Mouse (Mus musculus): ENCODE results near the gene Anp32b. TPM values are rescaled to one million over a fixed set of nuclear protein-coding genes. Genes with fewer than 3 reads are reported as not detected.

Anp32b gene
- polyA plus RNA-seq (2015; fragmentation: Nextera tagmentation; extraction: Ambion mirVana), result 112 and 145 TPM in 2 replicates

DNA sequence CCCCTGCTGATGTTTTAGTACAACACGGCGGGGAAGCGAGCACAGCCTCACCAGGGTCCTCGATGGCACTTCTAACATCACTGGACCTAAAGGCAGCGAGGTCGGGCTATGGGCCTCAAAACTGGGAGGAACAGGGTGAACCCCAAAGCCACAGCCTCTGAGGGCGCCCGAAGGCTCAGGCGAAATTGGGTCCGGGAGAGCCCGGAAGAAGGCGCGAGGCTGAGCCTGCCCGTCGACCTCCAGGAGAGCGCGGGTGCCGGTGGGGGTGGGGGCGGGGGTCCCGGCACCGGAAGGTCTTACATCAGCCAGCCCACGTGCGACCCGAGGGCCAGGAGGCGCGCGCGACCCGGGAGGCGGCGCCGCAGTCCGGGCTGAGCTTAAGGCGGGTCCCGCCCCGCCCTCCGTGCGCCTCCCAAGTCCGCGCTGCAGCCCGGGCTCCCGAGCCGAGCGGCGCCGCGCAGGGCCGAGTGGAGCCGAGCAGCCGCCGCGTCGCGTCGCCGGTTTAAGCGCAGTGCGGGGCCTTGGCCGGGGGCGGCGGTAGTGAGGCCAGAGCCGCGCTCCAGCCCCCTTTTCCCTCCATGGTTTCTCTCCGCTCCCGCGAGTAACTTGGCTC, at the start of gene Anp32b:
Gene Anp32b, plus strand, starts transcription at position 384 of the 613 bp plus-strand sequence.

GRCm38 (mm10) chr4:46413406-46413805, 37.3 kb upstream of the Anp32b start, which contains the start of gene Hemgn:
Gene Hemgn (minus strand): TSS chr4:46413506.

DNA sequence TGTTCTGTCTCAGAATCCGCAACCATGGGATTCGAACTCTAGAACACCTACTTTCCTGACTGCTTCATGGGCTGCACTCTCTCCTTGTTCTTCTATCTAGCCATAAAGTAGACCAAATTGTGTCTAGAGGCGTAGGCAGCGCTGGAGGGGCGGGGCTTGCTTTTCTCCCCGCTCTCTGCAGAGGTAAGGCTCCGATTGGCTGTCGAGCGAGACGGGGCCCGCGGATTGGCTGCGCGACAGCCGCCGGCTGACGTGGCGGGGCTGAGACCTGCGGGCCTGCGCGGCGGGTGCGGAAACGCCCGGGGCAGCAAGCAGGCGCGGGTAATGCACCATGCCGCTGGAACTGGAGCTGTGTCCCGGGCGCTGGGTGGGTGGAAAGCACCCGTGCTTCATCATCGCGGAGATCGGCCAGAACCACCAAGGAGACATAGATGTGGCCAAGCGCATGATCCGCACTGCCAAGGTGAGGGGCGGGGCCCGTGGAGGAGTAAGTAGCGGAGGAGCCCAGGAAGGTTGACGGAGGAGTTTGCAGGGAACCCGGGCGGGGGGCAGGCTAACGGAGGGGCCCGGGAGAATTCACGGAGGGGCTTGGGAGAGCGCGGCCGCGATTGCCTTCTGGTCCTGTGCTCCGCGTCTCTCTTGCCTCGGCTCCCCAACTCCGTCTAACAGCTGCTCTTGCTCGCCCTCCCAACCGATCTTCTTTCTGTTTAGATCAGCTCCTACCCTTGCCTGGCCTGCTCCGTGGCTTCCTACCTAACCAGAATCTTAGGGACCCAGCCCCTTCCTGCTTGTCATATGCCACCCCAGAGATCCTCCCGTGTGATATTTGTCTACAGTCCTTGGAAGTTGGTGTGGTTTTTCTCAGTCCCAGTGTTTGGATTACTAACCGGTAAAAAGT, 38.6 kb downstream of the Anp32b start, which contains the start of gene Nans:
Gene Nans, plus strand, starts transcription at position 221 of the 898 bp plus-strand sequence.

Other genes starting within 250 kb of the Anp32b start
- gene Foxe1, start 107.3 kb upstream of the Anp32b start, polyA plus RNA-seq (2015; fragmentation: Nextera tagmentation; extraction: Ambion mirVana), result not detected in 2 replicates
- 9.5 and 9.6 TPM in 2 replicates for gene Trmo, start 61.5 kb upstream of the Anp32b start, polyA plus RNA-seq (2015; fragmentation: Nextera tagmentation; extraction: Ambion mirVana)
- gene Hemgn, start 37.4 kb upstream of the Anp32b start, polyA plus RNA-seq (2015; fragmentation: Nextera tagmentation; extraction: Ambion mirVana), result 5.4 and 9.5 TPM in 2 replicates
- 43.0 and 52.5 TPM in 2 replicates for gene Nans, start 38.3 kb downstream of the Anp32b start, polyA plus RNA-seq (2015; fragmentation: Nextera tagmentation; extraction: Ambion mirVana)
- 6.7 and 8.1 TPM in 2 replicates for gene Trim14, start 85.2 kb downstream of the Anp32b start, polyA plus RNA-seq (2015; fragmentation: Nextera tagmentation; extraction: Ambion mirVana)
- gene Coro2a, start 151.3 kb downstream of the Anp32b start, polyA plus RNA-seq (2015; fragmentation: Nextera tagmentation; extraction: Ambion mirVana), result 4.3 and 7.0 TPM in 2 replicates
- 0.38 and 0.92 TPM in 2 replicates for gene Tbc1d2, start 199.3 kb downstream of the Anp32b start, polyA plus RNA-seq (2015; fragmentation: Nextera tagmentation; extraction: Ambion mirVana)

Measured in adrenal gland, postnatal 0 days (tissue).